Mouse (Mus musculus): ENCODE measurements around the gene Lyst. TPM values are rescaled to one million over a fixed set of nuclear protein-coding genes. Genes with fewer than 3 reads are reported as not detected.
"Not testable (repeated sequence)": the region's sequence is repeated elsewhere in the genome, so short reads cannot be mapped to it uniquely, and the experiment has no call there.

Lyst gene
- 4.8 and 6.0 TPM in 2 replicates for polyA plus RNA-seq (2015; fragmentation: Nextera tagmentation; extraction: Ambion mirVana)

DNA sequence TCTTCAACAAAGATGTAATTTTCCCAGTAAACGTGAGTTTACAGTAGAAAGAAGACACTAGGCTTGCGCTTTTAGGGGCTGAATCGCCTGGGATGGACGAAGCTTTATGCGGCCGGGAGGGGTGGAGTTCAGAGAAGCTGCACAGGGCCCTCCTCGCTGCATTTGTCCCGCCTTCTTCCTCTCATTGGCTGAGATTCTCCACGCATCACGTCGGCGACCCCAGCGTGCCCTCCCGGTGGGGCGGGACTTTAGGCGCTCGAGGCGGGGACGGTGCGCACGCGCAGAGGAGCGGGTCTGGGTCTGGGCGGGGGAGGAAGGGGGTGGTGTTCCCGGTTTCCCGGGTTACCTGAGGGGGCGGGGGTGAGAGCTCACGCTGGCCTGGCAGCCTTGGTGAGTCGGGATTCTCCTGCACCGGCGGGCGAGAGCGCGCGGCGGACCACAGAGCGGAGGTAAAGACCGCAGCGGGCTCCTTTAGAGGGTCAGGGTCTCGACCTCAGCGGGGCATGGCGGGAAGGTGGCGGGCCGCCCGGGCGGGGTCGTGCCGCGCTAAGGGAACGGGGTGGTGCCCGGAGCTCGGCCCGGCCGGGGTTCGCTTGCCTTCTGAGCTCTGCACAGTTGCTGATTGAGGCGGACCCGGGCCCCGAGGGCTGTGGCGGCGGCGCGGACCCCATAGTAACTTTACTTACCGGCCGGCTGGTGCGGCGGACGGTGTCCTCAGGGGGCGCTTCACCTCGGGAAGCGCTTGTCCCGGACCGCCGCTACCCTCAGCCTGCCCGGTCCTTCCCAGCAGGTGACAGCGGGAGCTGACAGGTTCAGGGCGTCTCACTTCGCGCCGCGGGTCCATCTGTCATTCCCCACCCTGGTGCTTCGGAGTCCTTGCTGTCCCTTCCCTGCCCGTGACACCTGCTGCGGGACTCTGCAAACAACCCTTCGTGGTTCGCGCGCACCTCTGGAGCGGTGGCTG is at the start of gene Lyst:
TSS of gene Lyst (plus strand) at position 350 of the 964 bp plus-strand sequence.
- H3K9ac ChIP-seq (replicated peaks; ENCODE audit: low read depth, low read length) = peak within 1 kb of the TSS; percentile 77
- peak within 1 kb of the TSS; percentile 62 for H3K27ac ChIP-seq (ENCODE audit: low read length)
- peak within 1 kb of the TSS; percentile 74 for H3K4me2 ChIP-seq (ENCODE audit: low read length)
- H3K36me3 ChIP-seq (ENCODE audit: control insufficient read depth, insufficient read depth) = no peaks in the 10 kb centered on the region
- WGBS = under 1% methylated on average over 82 of the region's 88 CpGs
- peaks cover 9% of the 10 kb centered on the region for H3K4me1 ChIP-seq (replicated peaks; ENCODE audit: control insufficient read depth, insufficient read depth, low read length)
- no peaks in the 10 kb centered on the region for H3K9me3 ChIP-seq (ENCODE audit: control insufficient read depth, low read length)
- H3K4me3 ChIP-seq (replicated peaks; ENCODE audit: low read length) = peak within 1 kb of the TSS; percentile 78
- no peaks in the 10 kb centered on the region for H3K27me3 ChIP-seq (replicated peaks; ENCODE audit: control insufficient read depth, insufficient read depth, low read length)
- ATAC-seq = peak; percentile 99

DNA sequence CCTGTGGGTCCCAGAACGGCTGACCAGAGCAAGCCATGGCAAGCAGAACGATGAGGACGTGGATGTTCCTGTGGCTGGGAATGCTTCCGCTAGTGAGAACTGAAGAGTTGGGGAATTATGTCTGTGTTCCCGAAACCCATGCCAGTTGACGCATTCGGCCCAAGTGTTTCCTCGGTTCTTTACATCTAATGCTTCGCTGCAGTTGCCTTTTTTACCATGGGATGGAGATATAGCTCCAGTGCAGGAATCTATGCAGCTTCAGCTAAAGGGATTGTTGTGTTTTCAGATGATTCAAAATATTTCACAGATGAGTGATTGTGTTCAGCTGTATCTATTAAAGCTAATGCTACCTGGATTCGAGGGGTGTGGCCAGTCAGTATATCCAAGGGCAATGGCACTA is 47.1 kb upstream of the Lyst start:
- not testable (repeated sequence) for H3K4me2 ChIP-seq (ENCODE audit: low read length); H3K4me1 ChIP-seq (replicated peaks; ENCODE audit: control insufficient read depth, insufficient read depth, low read length); H3K36me3 ChIP-seq (ENCODE audit: control insufficient read depth, insufficient read depth); H3K27me3 ChIP-seq (replicated peaks; ENCODE audit: control insufficient read depth, insufficient read depth, low read length); H3K9ac ChIP-seq (replicated peaks; ENCODE audit: low read depth, low read length); ATAC-seq; H3K4me3 ChIP-seq (replicated peaks; ENCODE audit: low read length); H3K27ac ChIP-seq (ENCODE audit: low read length); H3K9me3 ChIP-seq (ENCODE audit: control insufficient read depth, low read length)
- WGBS = 94% methylated on average over 10 of the region's 10 CpGs

DNA sequence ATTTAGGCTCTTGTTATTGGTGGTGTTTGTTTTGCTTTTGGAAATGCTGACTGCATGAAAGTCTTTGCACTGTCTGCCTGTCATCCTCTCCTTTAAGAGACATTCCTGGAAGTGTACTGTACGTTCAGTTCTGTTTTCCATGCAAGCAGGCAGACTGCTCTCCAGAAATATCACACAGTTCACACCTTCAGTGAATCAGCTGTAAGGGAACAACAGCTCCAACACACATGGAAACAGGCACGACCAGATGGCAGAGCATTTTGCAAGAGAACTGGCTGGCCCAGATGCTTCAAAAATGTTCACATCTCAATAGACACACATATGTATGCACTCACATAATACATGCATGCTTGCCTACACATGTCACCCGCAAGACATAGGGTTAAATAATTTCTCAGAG is 43.4 kb upstream of the Lyst start:
- Histone ChIP-seq H3K9me3 (ENCODE audit: control insufficient read depth, low read length) (no peaks in the 10 kb centered on the region), H3K36me3 (ENCODE audit: control insufficient read depth, insufficient read depth) (no peaks in the 10 kb centered on the region), H3K4me2 (ENCODE audit: low read length) (no peak overlapping the region), H3K4me3 (replicated peaks; ENCODE audit: low read length) (no peak overlapping the region), H3K27ac (ENCODE audit: low read length) (no peak overlapping the region), H3K27me3 (replicated peaks; ENCODE audit: control insufficient read depth, insufficient read depth, low read length) (no peaks in the 10 kb centered on the region), H3K4me1 (replicated peaks; ENCODE audit: control insufficient read depth, insufficient read depth, low read length) (peaks cover 5% of the 10 kb centered on the region), H3K9ac (replicated peaks; ENCODE audit: low read depth, low read length) (no peak overlapping the region)
- 49% methylated on average over 3 of the region's 3 CpGs for WGBS
- peak; percentile 94 for ATAC-seq

DNA sequence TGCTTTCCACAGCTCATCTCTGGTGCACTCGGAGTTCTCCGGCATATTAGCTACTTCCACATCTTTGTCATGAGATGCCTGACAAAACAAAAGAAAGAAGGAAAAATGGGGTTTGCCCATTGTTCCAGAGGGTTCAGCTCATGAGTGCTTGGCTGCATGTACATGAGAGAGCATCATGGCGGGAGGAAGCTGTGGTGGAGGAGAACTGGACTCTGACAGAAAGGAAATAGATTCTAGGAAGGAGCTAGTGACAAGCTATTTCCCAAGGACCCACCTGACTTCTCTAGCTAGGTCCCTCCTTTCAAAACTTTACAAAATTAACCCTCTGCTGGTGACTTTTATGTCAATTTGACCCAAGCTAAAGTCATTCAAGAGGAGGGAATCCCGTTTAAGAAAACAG is 42.3 kb upstream of the Lyst start:
- Histone ChIP-seq H3K4me1 (replicated peaks; ENCODE audit: control insufficient read depth, insufficient read depth, low read length) (peaks cover 5% of the 10 kb centered on the region), H3K4me3 (replicated peaks; ENCODE audit: low read length) (no peak overlapping the region), H3K9ac (replicated peaks; ENCODE audit: low read depth, low read length) (no peak overlapping the region), H3K36me3 (ENCODE audit: control insufficient read depth, insufficient read depth) (no peaks in the 10 kb centered on the region), H3K9me3 (ENCODE audit: control insufficient read depth, low read length) (no peaks in the 10 kb centered on the region), H3K4me2 (ENCODE audit: low read length) (no peak overlapping the region), H3K27ac (ENCODE audit: low read length) (no peak overlapping the region), H3K27me3 (replicated peaks; ENCODE audit: control insufficient read depth, insufficient read depth, low read length) (no peaks in the 10 kb centered on the region)
- ATAC-seq = no peak
- 88% methylated on average over 4 of the region's 4 CpGs for WGBS

DNA sequence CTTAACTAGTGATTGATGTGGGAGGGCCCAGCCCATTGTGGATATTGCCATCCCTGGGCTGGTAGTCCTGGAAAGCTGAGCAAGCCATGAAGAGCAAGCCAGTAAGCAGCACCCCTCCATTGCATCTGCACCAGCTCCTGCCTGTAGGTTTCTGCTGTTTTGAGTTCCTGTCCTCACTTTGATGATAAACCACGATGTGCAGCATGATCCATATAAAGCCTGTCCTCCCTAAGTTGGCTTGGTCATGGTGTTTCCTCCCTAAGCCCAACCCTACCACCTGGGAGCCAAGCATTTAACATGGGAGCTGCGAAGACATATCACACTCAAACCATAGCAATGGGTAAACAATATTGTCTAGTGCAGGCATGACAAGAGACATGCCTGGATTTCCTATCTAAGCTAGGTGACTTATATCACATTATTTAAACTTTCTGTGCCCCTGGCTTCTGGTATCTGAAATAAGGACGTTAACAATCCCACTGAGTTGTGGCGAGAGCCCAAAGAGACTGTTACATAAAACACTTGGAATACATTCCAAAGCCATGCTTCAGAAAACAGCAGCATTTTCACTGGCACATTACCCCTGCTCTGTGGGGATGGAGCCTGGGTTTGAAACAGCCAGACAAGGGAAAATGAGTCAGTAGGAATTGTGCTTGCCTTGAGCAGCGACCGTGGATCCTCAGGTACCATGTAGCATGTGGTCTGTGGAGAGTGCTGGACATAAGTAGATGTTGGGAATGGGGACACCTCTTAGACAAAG is 41.6 kb upstream of the Lyst start:
- no peak for ATAC-seq
- Histone ChIP-seq H3K27ac (ENCODE audit: low read length) (no peak overlapping the region), H3K4me2 (ENCODE audit: low read length) (no peak overlapping the region), H3K9ac (replicated peaks; ENCODE audit: low read depth, low read length) (no peak overlapping the region), H3K36me3 (ENCODE audit: control insufficient read depth, insufficient read depth) (no peaks in the 10 kb centered on the region), H3K4me1 (replicated peaks; ENCODE audit: control insufficient read depth, insufficient read depth, low read length) (peaks cover 5% of the 10 kb centered on the region), H3K27me3 (replicated peaks; ENCODE audit: control insufficient read depth, insufficient read depth, low read length) (no peaks in the 10 kb centered on the region), H3K9me3 (ENCODE audit: control insufficient read depth, low read length) (no peaks in the 10 kb centered on the region), H3K4me3 (replicated peaks; ENCODE audit: low read length) (no peak overlapping the region)
- whole genome bisulfite sequencing = 85% methylated on average over 6 of the region's 6 CpGs

DNA sequence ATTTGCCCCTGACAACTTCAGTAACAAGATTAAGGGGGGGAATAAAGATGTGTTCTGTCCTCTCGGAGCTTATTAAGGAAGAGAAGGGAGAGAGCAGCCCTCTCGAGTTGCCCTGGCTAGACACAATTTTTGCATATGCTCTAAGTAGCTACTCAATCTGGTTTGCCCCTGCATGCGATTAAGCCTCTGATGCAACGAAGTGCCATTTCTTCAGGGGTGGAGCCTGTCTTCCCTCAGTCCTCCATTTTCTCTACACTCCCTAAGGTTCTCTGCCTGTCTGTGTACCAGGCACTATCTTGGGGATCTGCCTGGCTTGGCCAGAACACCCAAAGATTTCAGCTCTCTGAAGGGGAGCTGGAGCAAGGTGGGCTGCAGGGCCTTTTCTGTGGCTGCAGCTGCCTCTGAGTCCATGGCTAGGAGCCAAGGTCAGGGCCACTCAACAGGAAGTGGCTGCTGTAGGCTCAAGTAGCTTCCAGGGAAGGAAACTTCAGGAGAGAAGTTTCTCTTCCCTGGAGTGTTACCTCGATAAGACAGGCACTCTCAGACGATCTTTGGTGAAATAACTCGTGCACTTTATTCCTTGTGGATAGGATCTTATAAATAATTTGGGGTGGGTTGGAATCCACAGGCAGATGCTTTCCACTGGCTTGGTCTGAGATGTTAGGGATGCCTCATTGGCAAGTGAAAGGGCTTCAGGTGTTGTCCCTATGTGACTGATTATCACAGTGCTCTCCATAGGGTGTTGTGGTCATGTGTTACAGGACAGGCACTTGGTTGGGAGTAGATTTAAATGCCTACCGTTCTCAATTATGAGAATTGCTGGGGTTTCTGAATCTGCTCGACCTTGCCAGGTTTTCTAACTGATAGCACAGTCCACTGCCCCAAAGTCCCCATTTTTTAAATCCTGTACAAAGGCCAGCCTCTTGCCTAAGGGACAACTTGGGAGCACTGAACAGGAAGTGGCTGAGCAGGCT is 40.2 kb upstream of the Lyst start:
- ATAC-seq = no peak
- Histone ChIP-seq H3K4me2 (ENCODE audit: low read length) (no peak overlapping the region), H3K4me3 (replicated peaks; ENCODE audit: low read length) (no peak overlapping the region), H3K27me3 (replicated peaks; ENCODE audit: control insufficient read depth, insufficient read depth, low read length) (no peaks in the 10 kb centered on the region), H3K9me3 (ENCODE audit: control insufficient read depth, low read length) (no peaks in the 10 kb centered on the region), H3K27ac (ENCODE audit: low read length) (no peak overlapping the region), H3K36me3 (ENCODE audit: control insufficient read depth, insufficient read depth) (no peaks in the 10 kb centered on the region), H3K4me1 (replicated peaks; ENCODE audit: control insufficient read depth, insufficient read depth, low read length) (peaks cover 5% of the 10 kb centered on the region), H3K9ac (replicated peaks; ENCODE audit: low read depth, low read length) (no peak overlapping the region)
- WGBS = 55% methylated on average over 9 of the region's 9 CpGs

DNA sequence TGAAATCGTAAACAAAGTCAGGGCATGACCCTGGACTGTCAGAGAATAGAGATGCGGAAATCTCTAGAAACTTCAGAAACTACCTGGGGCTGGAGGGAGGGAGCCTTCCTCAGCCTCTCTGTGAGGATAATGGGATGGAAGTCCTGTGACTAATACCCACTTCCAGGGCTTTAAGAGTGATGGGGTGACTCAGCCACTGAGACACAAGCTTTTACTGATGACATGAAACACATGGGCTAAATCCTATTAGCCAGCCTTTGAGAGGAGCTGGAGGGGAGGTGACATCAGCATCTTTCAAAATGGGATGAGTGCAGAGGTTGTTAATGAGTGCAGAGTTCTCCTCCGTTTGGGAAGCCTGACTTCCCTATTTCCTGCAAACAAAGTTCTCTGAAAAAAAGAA is 38.2 kb upstream of the Lyst start:
- 36% methylated on average over 3 of the region's 3 CpGs for WGBS
- no peak overlapping the region for H3K4me2 ChIP-seq (ENCODE audit: low read length)
- H3K27me3 ChIP-seq (replicated peaks; ENCODE audit: control insufficient read depth, insufficient read depth, low read length) = no peaks in the 10 kb centered on the region
- H3K9me3 ChIP-seq (ENCODE audit: control insufficient read depth, low read length) = no peaks in the 10 kb centered on the region
- ATAC-seq = no peak
- no peaks in the 10 kb centered on the region; the same call in 1 of the 2 replicates for H3K4me1 ChIP-seq (replicated peaks; ENCODE audit: control insufficient read depth, insufficient read depth, low read length)
- no peak overlapping the region for H3K4me3 ChIP-seq (replicated peaks; ENCODE audit: low read length)
- no peaks in the 10 kb centered on the region for H3K36me3 ChIP-seq (ENCODE audit: control insufficient read depth, insufficient read depth)
- no peak overlapping the region for H3K9ac ChIP-seq (replicated peaks; ENCODE audit: low read depth, low read length)
- no peak overlapping the region for H3K27ac ChIP-seq (ENCODE audit: low read length)

DNA sequence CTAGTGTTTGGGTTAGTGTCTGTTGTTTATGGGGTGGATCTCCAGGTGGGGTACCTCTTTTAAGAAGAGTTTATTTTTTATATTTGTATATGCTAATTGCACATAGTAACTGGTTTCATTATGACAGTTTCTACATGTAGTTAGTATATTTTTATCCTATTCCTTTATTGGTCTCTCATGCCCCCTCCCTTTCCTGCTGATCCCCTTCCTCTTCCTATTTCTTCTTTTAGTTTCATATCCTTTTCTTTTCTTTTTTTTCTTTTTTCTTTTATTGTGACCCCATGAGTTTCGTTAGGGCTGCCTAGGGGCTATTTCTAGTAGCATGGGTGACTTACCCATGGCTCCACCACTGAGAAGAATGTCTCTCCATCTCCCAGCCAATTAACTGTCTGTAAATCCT is 36.5 kb upstream of the Lyst start:
- WGBS = 54% methylated on average over 1 of the region's 1 CpGs

More for the DNA sequence above, 36.5 kb upstream of the Lyst start:
- H3K4me2 ChIP-seq (ENCODE audit: low read length) = no peak overlapping the region
- ATAC-seq = no peak
- H3K9ac ChIP-seq (replicated peaks; ENCODE audit: low read depth, low read length) = no peak overlapping the region
- H3K27ac ChIP-seq (ENCODE audit: low read length) = no peak overlapping the region
- no peak overlapping the region for H3K4me3 ChIP-seq (replicated peaks; ENCODE audit: low read length)
- H3K4me1 ChIP-seq (replicated peaks; ENCODE audit: control insufficient read depth, insufficient read depth, low read length) = no peaks in the 10 kb centered on the region; the same call in 1 of the 2 replicates
- no peaks in the 10 kb centered on the region for H3K9me3 ChIP-seq (ENCODE audit: control insufficient read depth, low read length)
- H3K36me3 ChIP-seq (ENCODE audit: control insufficient read depth, insufficient read depth) = no peaks in the 10 kb centered on the region
- no peaks in the 10 kb centered on the region for H3K27me3 ChIP-seq (replicated peaks; ENCODE audit: control insufficient read depth, insufficient read depth, low read length)
